Mouse (Mus musculus) MEL (cell line): Measurements from ENCODE around the gene Lrrc25. TPM values are rescaled to one million over a fixed set of nuclear protein-coding genes. Genes with fewer than 3 reads are reported as not detected.

Source experiments
- DNase-seq: peaks from one replicate; pipeline ENCODE4 v3.0.0; 2011; ENCODE audit warnings: low read depth, low spot score
- H3K27ac ChIP-seq: 2 replicates; pipeline ENCODE4 v1.5.1; 2012; ENCODE audit warnings: low read depth, mild to moderate bottlenecking, control low read depth, low read length, moderate library complexity; ENCODE audit not compliant: control insufficient read depth
- H3K27me3 ChIP-seq, 2 experiments: fragments of 150-350 bp in 1 of 2; sonication (generic) in 1 of 2; 2 replicates each; pipeline ENCODE4 v1.6.1; 2012; ENCODE audit warnings: low read length in 2 of 2, mild to moderate bottlenecking in 2 of 2, improper control_type of control experiment in 1 of 2, moderate library complexity in 1 of 2; ENCODE audit not compliant: insufficient read depth in 2 of 2, control insufficient read depth in 1 of 2
- H3K36me3 ChIP-seq, 2 experiments: 2 replicates each; pipeline ENCODE4 v1.6.1; 2012 to 2014; ENCODE audit warnings: low read length in 2 of 2, improper control_type of control experiment in 1 of 2, inconsistent platforms in 1 of 2, mild to moderate bottlenecking in 1 of 2; ENCODE audit not compliant: insufficient read depth in 2 of 2, control insufficient read depth in 1 of 2
- H3K4me1 ChIP-seq, 2 experiments: fragments of 150-350 bp in 1 of 2; sonication (generic) in 1 of 2; 2 replicates each; pipeline ENCODE4 v1.6.1; 2012; ENCODE audit warnings: low read length in 2 of 2, improper control_type of control experiment in 1 of 2, mild to moderate bottlenecking in 1 of 2; ENCODE audit not compliant: insufficient read depth in 2 of 2, control insufficient read depth in 1 of 2
- H3K4me3 ChIP-seq, 2 experiments: fragments of 150-350 bp in 1 of 2; sonication (generic) in 1 of 2; 2 replicates each; pipeline ENCODE4 v1.5.1; 2012; ENCODE audit warnings: low read depth in 2 of 2, low read length in 2 of 2, mild to moderate bottlenecking in 2 of 2, moderate library complexity in 2 of 2, control low read depth in 1 of 2, improper control_type of control experiment in 1 of 2; ENCODE audit not compliant: control insufficient read depth in 1 of 2, insufficient read depth in 1 of 2
- H3K79me2 ChIP-seq: 2 replicates; pipeline ENCODE4 v1.6.1; 2012; ENCODE audit warnings: mild to moderate bottlenecking, low read length, moderate library complexity; ENCODE audit not compliant: control insufficient read depth, poor library complexity, insufficient read depth
- H3K9ac ChIP-seq: 2 replicates; pipeline ENCODE4 v1.6.1; 2012; ENCODE audit warnings: low read depth, mild to moderate bottlenecking, control low read depth, low read length, moderate library complexity; ENCODE audit not compliant: control insufficient read depth, poor library complexity, severe bottlenecking
- H3K9me3 ChIP-seq: fragments of 150-350 bp; sonication (generic); replicated peaks from 2 replicates; pipeline ENCODE4 v1.6.1; 2012; ENCODE audit warnings: mild to moderate bottlenecking, low read length, improper control_type of control experiment, moderate library complexity; ENCODE audit not compliant: insufficient read depth
- BHLHE40 ChIP-seq: IDR thresholded peaks from 2 replicates; pipeline ENCODE4 v1.6.1; 2012; ENCODE audit warnings: low read depth, mild to moderate bottlenecking, inconsistent platforms, low read length, improper control_type of control experiment, borderline replicate concordance
- E2F4 ChIP-seq: IDR thresholded peaks from 2 replicates; pipeline ENCODE4 v1.6.1; 2011; ENCODE audit warnings: low read depth, low read length, improper control_type of control experiment, borderline replicate concordance
- GABPA ChIP-seq: IDR thresholded peaks from 2 replicates; pipeline ENCODE4 v1.6.1; 2012; ENCODE audit warnings: low read depth, mild to moderate bottlenecking, inconsistent platforms, low read length, improper control_type of control experiment, moderate library complexity
- GATA1 ChIP-seq: IDR thresholded peaks from 2 replicates; pipeline ENCODE4 v1.6.1; 2011; ENCODE audit warnings: low read depth, low read length, improper control_type of control experiment
- MAFK ChIP-seq: IDR thresholded peaks from 2 replicates; pipeline ENCODE4 v1.6.1; 2011; ENCODE audit warnings: low read depth, mild to moderate bottlenecking, low read length, improper control_type of control experiment, borderline replicate concordance
- MAZ ChIP-seq: IDR thresholded peaks from 2 replicates; pipeline ENCODE4 v1.6.1; 2012; ENCODE audit warnings: low read depth, mild to moderate bottlenecking, inconsistent platforms, low read length, improper control_type of control experiment
- MEF2A ChIP-seq: IDR thresholded peaks from 2 replicates; pipeline ENCODE4 v1.6.1; 2014; ENCODE audit warnings: low read depth, mild to moderate bottlenecking, inconsistent platforms, low read length, improper control_type of control experiment; ENCODE audit not compliant: poor library complexity, insufficient replicate concordance, severe bottlenecking; ENCODE audit errors: extremely low read depth
- MYB ChIP-seq: IDR thresholded peaks from 2 replicates; pipeline ENCODE4 v1.6.1; 2011; ENCODE audit warnings: mild to moderate bottlenecking, low read depth, low read length, improper control_type of control experiment
- POLR2A ChIP-seq, 2 experiments: IDR thresholded peaks; 2 replicates each; pipeline ENCODE4 v1.6.1; 2011 to 2012; ENCODE audit warnings: low read length in 2 of 2, mild to moderate bottlenecking in 2 of 2, control low read depth in 1 of 2, improper control_type of control experiment in 1 of 2, low read depth in 1 of 2, moderate library complexity in 1 of 2; ENCODE audit not compliant: control insufficient read depth in 1 of 2, insufficient read depth in 1 of 2, poor library complexity in 1 of 2
- RAD21 ChIP-seq: IDR thresholded peaks from 2 replicates; pipeline ENCODE4 v1.6.1; 2011; ENCODE audit warnings: mild to moderate bottlenecking, low read depth, low read length, improper control_type of control experiment
- TCF12 ChIP-seq: IDR thresholded peaks from 2 replicates; pipeline ENCODE4 v1.6.1; 2014; ENCODE audit warnings: low read depth, mild to moderate bottlenecking, inconsistent platforms, low read length, improper control_type of control experiment, moderate library complexity
- USF1 ChIP-seq: IDR thresholded peaks from 2 replicates; pipeline ENCODE4 v1.6.1; 2014; ENCODE audit warnings: low read depth, mild to moderate bottlenecking, inconsistent platforms, low read length, improper control_type of control experiment, moderate library complexity
- USF2 ChIP-seq, 2 experiments: IDR thresholded peaks; 2 replicates each; pipeline ENCODE4 v1.6.1; 2011 to 2012; ENCODE audit warnings: improper control_type of control experiment in 2 of 2, low read length in 2 of 2, borderline replicate concordance in 1 of 2, inconsistent platforms in 1 of 2, low read depth in 1 of 2, mild to moderate bottlenecking in 1 of 2; ENCODE audit not compliant: insufficient read depth in 1 of 2
- ZC3H11A ChIP-seq: IDR thresholded peaks from 2 replicates; pipeline ENCODE4 v1.6.1; 2012; ENCODE audit warnings: low read depth, mild to moderate bottlenecking, inconsistent platforms, low read length, improper control_type of control experiment
- ZNF384 ChIP-seq: IDR thresholded peaks from 2 replicates; pipeline ENCODE4 v1.6.1; 2012; ENCODE audit warnings: low read depth, mild to moderate bottlenecking, inconsistent platforms, low read length, improper control_type of control experiment
- polyA plus RNA-seq, 2 experiments: library from polyadenylated mRNA; stranded (reverse) in 1 of 2; unstranded in 1 of 2; fragments of >175 nt in 1 of 2; fragments of >200 nt in 1 of 2; gene quantifications; 2 replicates each; pipeline versions ENCODE4 v1.2.1 to v1.2.4; 2012; ENCODE audit warnings: low replicate concordance in 2 of 2, low read depth in 1 of 2; ENCODE audit not compliant: insufficient read length in 2 of 2, insufficient read depth in 1 of 2, missing spikeins in 1 of 2
- total RNA-seq: library from RNA; depleted of rRNA; stranded (reverse); fragments of 300-350 nt; gene quantifications from 2 replicates; pipeline ENCODE4 v1.2.3, GENCODE M21; 2012

Lrrc25 gene
- total and polyA plus RNA-seq, 3 experiments, result 0.39 to 1.1 TPM; not detected in 1

GRCm38 (mm10) chr8:70597417-70598272, 18.3 kb upstream of the Lrrc25 start:
- no peak overlapping the region for H3K4me3 ChIP-seq
- peaks cover 3 to 11% of the 10 kb centered on the region in 2 experiments; a peak in 3 of 4 replicates for H3K4me1 ChIP-seq
- H3K79me2 ChIP-seq, result peaks cover 7% of the 10 kb centered on the region
- H3K27me3 ChIP-seq, result no peaks in the 10 kb centered on the region
- H3K9me3 ChIP-seq, result no peaks in the 10 kb centered on the region
- TF ChIP-seq GATA1, result no peak
- TF ChIP-seq ZC3H11A, result no peak
- TF ChIP-seq GABPA, result no peak
- no peak for TF ChIP-seq POLR2A (IDR thresholded peaks at IDR 0.05; ENCODE audit: control insufficient read depth in 1 of 2, insufficient read depth in 1 of 2, low read depth in 1 of 2, low read length in 2 of 2, poor library complexity in 1 of 2)
- TF ChIP-seq USF2 (IDR thresholded peaks at IDR 0.05; ENCODE audit: borderline replicate concordance in 1 of 2, insufficient read depth in 1 of 2, low read depth in 1 of 2, low read length in 2 of 2), result no peak
- TF ChIP-seq MAZ, result no peak
- TF ChIP-seq MAFK, result no peak
- no peak for TF ChIP-seq ZNF384
- no peak for TF ChIP-seq USF1
- TF ChIP-seq RAD21, result no peak
- no peak for TF ChIP-seq MEF2A
- no peak for TF ChIP-seq TCF12
- no peaks in the 10 kb centered on the region; a peak in 1 of 4 replicates for H3K36me3 ChIP-seq
- DNase-seq, result no peak
- H3K9ac ChIP-seq, result no peak overlapping the region
- no peak overlapping the region for H3K27ac ChIP-seq

GRCm38 (mm10) chr8:70598283-70598682, 17.7 kb upstream of the Lrrc25 start:
- no peak for DNase-seq
- H3K9ac ChIP-seq, result no peak overlapping the region
- no peak overlapping the region for H3K4me3 ChIP-seq
- H3K79me2 ChIP-seq, result peaks cover 7% of the 10 kb centered on the region
- TF ChIP-seq E2F4 (no peak), MAZ (no peak), GATA1 (no peak), MYB (no peak), BHLHE40 (no peak)
- TF ChIP-seq, all 39 proteins: peak for 0
- H3K4me1 ChIP-seq, result peaks cover 2 to 8% of the 10 kb centered on the region in 2 experiments; a peak in 3 of 4 replicates
- H3K9me3 ChIP-seq, result no peaks in the 10 kb centered on the region
- H3K27me3 ChIP-seq, result no peaks in the 10 kb centered on the region
- no peaks in the 10 kb centered on the region; a peak in 1 of 4 replicates for H3K36me3 ChIP-seq
- no peak overlapping the region for H3K27ac ChIP-seq
